Mouse (Mus musculus) left cerebral cortex, adult 2 months (tissue): ENCODE measurements at regions not wholly inside any gene's neighbourhood (a gene's known extent, or its start where the extent isn't known, plus 50 kb on each side); places are given as distances from the start of the nearest gene placed in this dataset.
"Not testable (repeated sequence)": the region's sequence is repeated elsewhere in the genome, so short reads cannot be mapped to it uniquely, and the experiment has no call there.

Experiments used
- DNase-seq, 2 experiments: peaks; one replicate each; pipeline ENCODE4 v3.0.0; 2021 to 2022; ENCODE audit warnings: low spot score in 2 of 2, mixed read lengths in 1 of 2; ENCODE audit errors: extremely low spot score in 1 of 2
- H3K27ac ChIP-seq: fragments of 200-600 bp; 2 replicates; pipeline ENCODE4 v1.8.1; 2022
- H3K4me3 ChIP-seq: fragments of 200-600 bp; 2 replicates; pipeline ENCODE4 v1.8.1; 2022
- CTCF ChIP-seq: fragments of 200-600 bp; IDR thresholded peaks from 2 replicates; pipeline ENCODE4 v1.8.1; 2022; ENCODE audit warnings: antibody characterized with exemption, mild to moderate bottlenecking, moderate library complexity
- intact Hi-C: fragments of 180-260 bp; cut with DNase I; formaldehyde crosslinking; loops from one replicate; pipeline ENCODE4 v1.15.1; 2025

DNA sequence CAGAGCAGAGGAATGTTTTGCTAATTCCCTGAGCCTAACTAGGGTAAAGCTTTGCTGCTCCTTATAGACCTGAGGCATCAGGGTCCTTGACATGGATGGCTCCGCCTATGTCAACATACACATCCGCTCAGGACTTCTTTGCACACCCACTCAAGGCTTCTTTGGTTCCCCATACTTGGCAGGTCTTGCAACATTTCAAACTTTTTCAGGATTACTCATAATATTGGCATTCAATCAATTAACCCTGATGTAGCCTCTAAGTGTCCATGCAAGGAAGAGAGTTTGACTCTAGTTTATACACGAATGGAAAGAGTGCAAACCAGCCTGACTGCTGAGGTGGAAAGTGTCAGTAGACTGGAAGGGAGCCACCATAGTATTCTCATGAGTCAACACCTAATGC is 93.2 kb upstream of the Slc25a13 start:
- no peak for DNase-seq
- Histone ChIP-seq H3K27ac (no peak overlapping the region), H3K4me3 (no peak overlapping the region)
- intact Hi-C loops: loop anchor here (5.0 kb wide), 1 partner anchor 177 kb away; no protein-coding TSS in a partner anchor
- TF ChIP-seq CTCF: no peak

DNA sequence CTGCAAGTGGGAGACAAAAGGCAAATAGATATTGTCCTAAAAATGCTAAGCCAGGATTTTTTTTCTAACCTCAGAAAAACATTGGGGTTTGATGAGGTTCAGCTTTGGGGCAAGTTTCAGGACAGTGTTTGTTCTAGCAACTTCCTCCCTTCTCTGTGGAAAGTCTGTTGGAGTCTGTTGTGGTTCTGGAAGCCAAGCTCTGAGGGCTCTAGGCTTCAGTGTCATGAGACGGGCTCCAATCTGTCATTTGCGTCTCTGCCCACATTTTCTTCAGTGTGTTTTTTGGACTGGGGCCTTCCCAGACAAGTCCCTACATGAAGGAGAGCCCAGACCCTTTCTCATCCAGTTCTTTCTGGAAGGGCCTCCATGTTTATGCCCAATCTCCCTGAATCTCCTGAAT is 90.6 kb upstream of the Slc25a13 start:
- DNase-seq: no peak
- no peak overlapping the region for H3K27ac ChIP-seq
- no peak for TF ChIP-seq CTCF
- intact Hi-C loops: no loop called here
- no peak overlapping the region for H3K4me3 ChIP-seq

GRCm38 (mm10) chr6:6303767-6304166 is 86.8 kb upstream of the Slc25a13 start:
- intact Hi-C loops: no loop called here
- Histone ChIP-seq H3K27ac (no peak overlapping the region), H3K4me3 (no peak overlapping the region)
- TF ChIP-seq CTCF: no peak
- DNase-seq: no peak

- Histone ChIP-seq H3K4me3 (no peak overlapping the region), H3K27ac (no peak overlapping the region)
- intact Hi-C loops: no loop called here
- TF ChIP-seq CTCF: no peak
- no peak for DNase-seq
Measured at GRCm38 (mm10) chr6:6301001-6301510, 84.1 kb upstream of the Slc25a13 start.

GRCm38 (mm10) chr6:6298867-6299852 is 82.2 kb upstream of the Slc25a13 start:
- no peak for TF ChIP-seq CTCF
- H3K27ac ChIP-seq: no peak overlapping the region
- intact Hi-C loops: no loop called here
- H3K4me3 ChIP-seq: no peak overlapping the region
- no peak for DNase-seq

DNA sequence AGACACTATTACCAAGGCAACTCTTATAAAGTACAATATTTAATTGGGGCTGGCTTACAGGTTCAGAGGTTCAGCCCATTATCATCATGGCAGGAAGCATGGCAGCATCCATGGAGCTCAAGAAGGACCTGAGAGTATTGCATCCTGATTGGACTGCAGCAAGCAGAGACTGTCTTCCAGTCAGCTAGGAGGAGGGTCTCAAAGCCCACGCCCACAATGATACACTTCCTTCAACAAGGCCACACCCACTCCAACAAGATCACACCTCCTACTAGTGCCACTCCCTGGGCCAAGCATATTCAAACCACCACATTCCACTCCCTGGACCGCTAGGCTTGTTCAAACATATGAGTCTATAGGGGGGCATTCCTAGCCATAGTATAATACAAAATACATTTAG is 78.6 kb upstream of the Slc25a13 start:
- intact Hi-C loops: not testable (repeated sequence)

GRCm38 (mm10) chr6:6291781-6292180 is 74.8 kb upstream of the Slc25a13 start:
- no peak for DNase-seq
- intact Hi-C loops: no loop called here
- H3K27ac ChIP-seq: no peak overlapping the region

More for the DNA sequence above, 78.6 kb upstream of the Slc25a13 start:
- DNase-seq, H3K4me3 ChIP-seq, H3K27ac ChIP-seq: not testable (repeated sequence)

DNA sequence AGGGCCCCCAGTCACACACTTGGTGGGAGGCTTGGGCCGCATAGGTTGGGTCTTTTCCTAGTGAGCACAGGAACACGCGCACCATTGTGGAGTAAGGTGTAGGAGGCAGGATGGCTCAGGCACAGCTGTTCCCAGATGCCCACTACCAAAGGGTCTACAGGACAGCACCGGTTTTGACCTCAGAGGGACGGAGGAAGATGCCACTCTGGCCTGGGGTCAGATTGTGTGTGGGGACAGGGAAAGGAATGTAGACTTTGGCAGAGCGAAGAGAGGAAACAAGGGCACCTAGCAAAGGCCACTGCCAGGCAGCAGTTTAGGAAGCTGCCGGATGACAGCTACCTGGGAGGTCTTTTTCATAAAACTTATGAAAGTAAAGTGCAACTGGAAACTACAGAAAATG is 73.5 kb upstream of the Slc25a13 start:
- Histone ChIP-seq H3K4me3 (no peak overlapping the region), H3K27ac (no peak overlapping the region)
- TF ChIP-seq CTCF: no peak
- intact Hi-C loops: no loop called here
- DNase-seq: no peak

More at GRCm38 (mm10) chr6:6291781-6292180, 74.8 kb upstream of the Slc25a13 start:
- TF ChIP-seq CTCF: no peak
- H3K4me3 ChIP-seq: no peak overlapping the region

GRCm38 (mm10) chr6:6289806-6290205 is 72.8 kb upstream of the Slc25a13 start:
- H3K27ac ChIP-seq: no peak overlapping the region
- intact Hi-C loops: no loop called here
- TF ChIP-seq CTCF: peak; percentile 58
- peak in 1 of 2 experiments; percentile 31 for DNase-seq
- H3K4me3 ChIP-seq: no peak overlapping the region

DNA sequence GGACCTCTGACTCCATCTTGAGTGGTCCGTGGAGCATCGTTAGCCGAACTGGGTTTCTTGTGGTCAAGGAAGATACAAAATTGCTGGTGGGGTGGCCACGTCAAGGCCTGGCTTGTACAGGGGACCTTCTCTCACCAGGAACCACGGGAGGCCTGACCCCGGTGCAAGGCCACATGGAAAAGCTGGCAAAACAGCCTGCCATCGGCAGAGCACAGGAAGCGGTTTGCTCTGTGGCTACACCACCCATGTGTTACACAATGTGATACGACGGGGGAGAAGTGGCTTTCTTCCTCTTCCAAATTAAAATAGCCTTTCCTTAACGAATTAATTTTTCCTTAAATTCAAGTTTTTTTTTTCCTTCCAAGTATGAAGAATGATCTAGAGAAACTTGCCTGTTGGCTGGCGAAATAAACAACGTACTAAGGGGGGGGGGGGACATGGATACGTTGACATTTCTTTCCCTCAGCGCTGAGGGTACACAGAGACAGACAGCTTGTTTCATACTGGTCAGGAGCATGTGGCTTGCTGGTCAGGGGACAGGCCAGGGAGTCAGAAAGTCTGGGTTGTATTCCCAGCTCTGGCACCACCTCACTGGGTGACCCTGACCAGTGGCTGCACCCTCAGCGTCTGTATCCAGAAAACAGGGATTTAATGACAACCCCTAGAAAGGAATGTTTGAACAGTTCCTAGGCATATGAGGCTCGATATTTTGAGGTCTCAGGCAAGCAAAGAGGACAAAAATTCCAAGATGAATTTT is 64.0 kb upstream of the Slc25a13 start:
- H3K27ac ChIP-seq: no peak overlapping the region
- TF ChIP-seq CTCF: no peak
- intact Hi-C loops: no loop called here
- H3K4me3 ChIP-seq: no peak overlapping the region
- no peak for DNase-seq

DNA sequence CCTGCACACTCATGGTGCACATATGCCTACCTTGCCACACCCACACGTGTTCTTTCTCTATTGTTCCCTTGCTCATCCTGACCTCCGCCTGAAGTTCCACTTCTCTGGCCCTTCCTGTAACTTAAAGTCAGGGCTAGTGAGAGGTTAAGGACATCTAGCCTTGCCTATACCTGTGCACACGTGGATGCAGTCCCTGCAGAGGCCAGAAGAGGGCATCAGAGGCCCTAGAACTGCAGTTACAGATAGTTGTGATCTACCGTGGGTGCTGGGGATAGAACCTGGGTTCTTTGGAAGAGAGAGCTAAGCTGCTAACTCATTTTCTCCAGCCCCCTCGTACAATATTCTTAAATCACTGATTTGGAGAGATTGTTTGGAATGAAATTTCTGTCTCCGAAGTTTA is 62.7 kb upstream of the Slc25a13 start:
- intact Hi-C loops: no loop called here
- Histone ChIP-seq H3K4me3 (no peak overlapping the region), H3K27ac (no peak overlapping the region)
- TF ChIP-seq CTCF: no peak
- no peak for DNase-seq

DNA sequence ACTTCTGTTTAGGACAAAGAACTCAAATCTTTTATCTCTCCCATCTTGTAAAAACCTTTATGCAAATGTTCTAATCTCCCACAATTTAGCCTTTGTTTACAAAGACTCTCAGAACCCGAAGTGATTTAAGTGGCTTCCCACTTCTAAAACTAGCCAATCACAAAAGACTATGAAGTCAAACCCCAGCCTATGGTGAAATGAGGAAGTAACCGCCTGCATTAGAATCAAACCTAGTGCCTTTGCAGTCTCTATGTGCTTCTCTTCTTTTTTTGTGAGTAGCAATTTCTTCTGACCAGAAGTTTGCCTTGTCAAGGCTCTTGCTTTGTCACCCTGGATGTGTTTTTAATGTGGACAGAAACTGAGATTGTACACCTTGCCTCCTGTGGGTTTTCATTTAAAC is 53.6 kb upstream of the Slc25a13 start:
- no peak for TF ChIP-seq CTCF
- Histone ChIP-seq H3K4me3 (no peak overlapping the region), H3K27ac (no peak overlapping the region)
- DNase-seq: no peak
- intact Hi-C loops: no loop called here
